Mouse (Mus musculus) hindbrain, embryonic 13.5 days (tissue): Measurements from ENCODE around the gene Hdlbp. TPM values are rescaled to one million over a fixed set of nuclear protein-coding genes. Genes with fewer than 3 reads are reported as not detected.
"Not testable (repeated sequence)": the region's sequence is repeated elsewhere in the genome, so short reads cannot be mapped to it uniquely, and the experiment has no call there.

ENCODE experiments used
- ATAC-seq: fragments of 200-750 bp; cut with Nextera tagmentation; 2 replicates; pipeline ENCODE4 v1.8.0; 2017; ENCODE audit warnings: moderate TSS enrichment; ENCODE audit not compliant: low FRiP score
- H3K27ac ChIP-seq: fragments of 300-500 bp; sonication (generic); 2 replicates; pipeline ENCODE4 v1.5.1; 2015; ENCODE audit warnings: inconsistent platforms, mild to moderate bottlenecking, moderate library complexity
- H3K27me3 ChIP-seq: fragments of 300-500 bp; sonication (generic); 2 replicates; pipeline ENCODE4 v1.6.1; 2015; ENCODE audit warnings: mild to moderate bottlenecking, inconsistent platforms
- H3K36me3 ChIP-seq: fragments of 300-500 bp; sonication (generic); 2 replicates; pipeline ENCODE4 v1.6.1; 2015; ENCODE audit warnings: mild to moderate bottlenecking, inconsistent platforms
- H3K4me1 ChIP-seq: fragments of 300-500 bp; sonication (generic); replicated peaks from 2 replicates; pipeline ENCODE4 v1.6.1; 2015; ENCODE audit warnings: inconsistent platforms
- H3K4me2 ChIP-seq: fragments of 300-500 bp; sonication (generic); 2 replicates; pipeline ENCODE4 v1.6.1; 2015; ENCODE audit warnings: inconsistent platforms, mild to moderate bottlenecking, moderate library complexity
- H3K4me3 ChIP-seq: fragments of 300-500 bp; sonication (generic); 2 replicates; pipeline ENCODE4 v1.5.1; 2015; ENCODE audit warnings: mild to moderate bottlenecking, inconsistent platforms
- H3K9ac ChIP-seq: fragments of 300-500 bp; sonication (generic); 2 replicates; pipeline ENCODE4 v1.6.1; 2015; ENCODE audit warnings: mild to moderate bottlenecking, inconsistent platforms
- H3K9me3 ChIP-seq: fragments of 300-500 bp; sonication (generic); 2 replicates; pipeline ENCODE4 v1.6.1; 2016; ENCODE audit warnings: inconsistent platforms
- WGBS: fragments of 180-500 bp; shearing (Covaris S2); methylation state at CpG from one replicate; pipeline ENCODE4 v1.1.7; 2015; 5-methylcytosine and 5-hydroxymethylcytosine counted together
- polyA plus RNA-seq: library from polyadenylated mRNA; unstranded; fragments of >200 nt; fragmentation: Nextera tagmentation; extraction: Ambion mirVana; gene quantifications from 2 replicates; pipeline ENCODE4 v1.2.1, GENCODE M21; 2015

The Hdlbp gene
- 95.2 and 102 TPM in 2 replicates for polyA plus RNA-seq

GRCm38 (mm10) chr1:93478586-93479475, at the start of gene Hdlbp:
Gene Hdlbp, minus strand, starts transcription at chr1:93478815.
- ATAC-seq = peak; percentile 95
- H3K27me3 ChIP-seq = no peaks in the 10 kb centered on the region
- under 1% methylated on average over 74 of the region's 74 CpGs for WGBS
- H3K4me3 ChIP-seq = peak within 1 kb of the TSS; percentile 87
- peaks cover 34% of the 10 kb centered on the region for H3K4me1 ChIP-seq
- peak within 1 kb of the TSS; percentile 89 for H3K9ac ChIP-seq
- peak within 1 kb of the TSS; percentile 97 for H3K27ac ChIP-seq
- no peaks in the 10 kb centered on the region for H3K36me3 ChIP-seq
- peak within 1 kb of the TSS; percentile 78 for H3K4me2 ChIP-seq
- no peaks in the 10 kb centered on the region for H3K9me3 ChIP-seq

- WGBS = 68% methylated on average over 1 of the region's 1 CpGs
- no peak for ATAC-seq
- Histone ChIP-seq H3K36me3 (no peaks in the 10 kb centered on the region), H3K4me1 (no peaks in the 10 kb centered on the region), H3K27ac (no peak overlapping the region), H3K9me3 (no peaks in the 10 kb centered on the region), H3K4me2 (no peak overlapping the region), H3K27me3 (no peaks in the 10 kb centered on the region), H3K4me3 (no peak overlapping the region), H3K9ac (no peak overlapping the region)
These were observed 43.7 kb upstream of the Hdlbp start for GRCm38 (mm10) chr1:93522325-93522724.

- ATAC-seq = no peak
- Histone ChIP-seq H3K27me3 (no peaks in the 10 kb centered on the region), H3K4me3 (no peak overlapping the region), H3K4me1 (no peaks in the 10 kb centered on the region), H3K27ac (no peak overlapping the region), H3K4me2 (no peak overlapping the region), H3K36me3 (no peaks in the 10 kb centered on the region), H3K9ac (no peak overlapping the region), H3K9me3 (no peaks in the 10 kb centered on the region)
- WGBS = 82% methylated on average over 2 of the region's 2 CpGs
These were observed 42.9 kb upstream of the Hdlbp start for GRCm38 (mm10) chr1:93521491-93521890.

- H3K27me3 ChIP-seq = no peaks in the 10 kb centered on the region
- 78% methylated on average over 14 of the region's 14 CpGs for WGBS
- peaks cover 22% of the 10 kb centered on the region for H3K4me1 ChIP-seq
- H3K9me3 ChIP-seq = no peaks in the 10 kb centered on the region
- H3K9ac ChIP-seq = no peak overlapping the region
- ATAC-seq = no peak
- H3K4me3 ChIP-seq = no peak overlapping the region
- H3K4me2 ChIP-seq = peak overlapping the region; percentile 84
- peaks cover 4% of the 10 kb centered on the region; the same call in 1 of the 2 replicates for H3K36me3 ChIP-seq
- H3K27ac ChIP-seq = no peak overlapping the region
These were observed 34.6 kb upstream of the Hdlbp start for GRCm38 (mm10) chr1:93513221-93513620.

GRCm38 (mm10) chr1:93512351-93512690, 33.7 kb upstream of the Hdlbp start:
- 2% methylated on average over 15 of the region's 15 CpGs for WGBS
- H3K36me3 ChIP-seq = peaks cover 8% of the 10 kb centered on the region; the same call in 1 of the 2 replicates
- peak overlapping the region; percentile 90 for H3K9ac ChIP-seq
- H3K4me2 ChIP-seq = peak overlapping the region; percentile 84
- H3K27me3 ChIP-seq = no peaks in the 10 kb centered on the region
- H3K9me3 ChIP-seq = no peaks in the 10 kb centered on the region
- peaks cover 22% of the 10 kb centered on the region for H3K4me1 ChIP-seq
- ATAC-seq = no peak; the same call in 1 of the 2 replicates
- H3K4me3 ChIP-seq = peak overlapping the region; percentile 73
- H3K27ac ChIP-seq = peak overlapping the region; percentile 79

GRCm38 (mm10) chr1:93511585-93512350, 33.2 kb upstream of the Hdlbp start, which contains the start of gene Farp2:
Gene Farp2, plus strand, starts transcription at chr1:93512079.
- H3K4me3 ChIP-seq = peak within 1 kb of the TSS; percentile 73
- ATAC-seq = peak; percentile 96
- peak within 1 kb of the TSS; percentile 79 for H3K27ac ChIP-seq
- H3K9me3 ChIP-seq = no peaks in the 10 kb centered on the region
- peak within 1 kb of the TSS; percentile 90 for H3K9ac ChIP-seq
- H3K4me1 ChIP-seq = peaks cover 22% of the 10 kb centered on the region
- peaks cover 9% of the 10 kb centered on the region; the same call in 1 of the 2 replicates for H3K36me3 ChIP-seq
- under 1% methylated on average over 66 of the region's 71 CpGs for WGBS
- peak within 1 kb of the TSS; percentile 84 for H3K4me2 ChIP-seq
- no peaks in the 10 kb centered on the region for H3K27me3 ChIP-seq

- H3K4me2 ChIP-seq, H3K4me3 ChIP-seq, H3K27me3 ChIP-seq, H3K27ac ChIP-seq, H3K9ac ChIP-seq, H3K9me3 ChIP-seq, ATAC-seq: not testable (repeated sequence)
- Histone ChIP-seq H3K4me1 (peaks cover 20% of the 10 kb centered on the region), H3K36me3 (peaks cover 32% of the 10 kb centered on the region)
- WGBS = 38% methylated on average over 1 of the region's 1 CpGs
These were observed 30.0 kb upstream of the Hdlbp start for GRCm38 (mm10) chr1:93508576-93508975.

- H3K9ac ChIP-seq = no peak overlapping the region
- H3K4me1 ChIP-seq = peaks cover 8% of the 10 kb centered on the region
- 53% methylated on average over 10 of the region's 10 CpGs for WGBS
- H3K4me2 ChIP-seq = no peak overlapping the region
- ATAC-seq = peak; percentile 63
- H3K9me3 ChIP-seq = no peaks in the 10 kb centered on the region
- no peak overlapping the region for H3K4me3 ChIP-seq
- H3K27ac ChIP-seq = no peak overlapping the region
- H3K27me3 ChIP-seq = no peaks in the 10 kb centered on the region
- peaks cover 40% of the 10 kb centered on the region for H3K36me3 ChIP-seq
These were observed 28.5 kb upstream of the Hdlbp start for GRCm38 (mm10) chr1:93506944-93507676.

- Histone ChIP-seq H3K27me3 (no peaks in the 10 kb centered on the region), H3K4me3 (no peak overlapping the region), H3K9ac (no peak overlapping the region), H3K4me1 (no peaks in the 10 kb centered on the region), H3K4me2 (no peak overlapping the region), H3K27ac (no peak overlapping the region), H3K9me3 (no peaks in the 10 kb centered on the region), H3K36me3 (peaks cover 50% of the 10 kb centered on the region)
- ATAC-seq = no peak
- 95% methylated on average over 3 of the region's 3 CpGs for WGBS
These were observed 16.7 kb upstream of the Hdlbp start for GRCm38 (mm10) chr1:93495312-93495711.

- H3K4me2 ChIP-seq, H3K36me3 ChIP-seq, H3K27ac ChIP-seq, ATAC-seq, H3K9ac ChIP-seq, H3K27me3 ChIP-seq, H3K4me3 ChIP-seq, H3K9me3 ChIP-seq: not testable (repeated sequence)
- peaks cover 10% of the 10 kb centered on the region for H3K4me1 ChIP-seq
- WGBS = 86% methylated on average over 2 of the region's 3 CpGs
These were observed 7.7 kb upstream of the Hdlbp start for GRCm38 (mm10) chr1:93486302-93486701.

GRCm38 (mm10) chr1:93479476-93480083, 965 bp upstream of the Hdlbp start:
- peaks cover 34% of the 10 kb centered on the region for H3K4me1 ChIP-seq
- no peak for ATAC-seq
- 9% methylated on average over 23 of the region's 23 CpGs for WGBS

More at GRCm38 (mm10) chr1:93479476-93480083, 965 bp upstream of the Hdlbp start:
- H3K4me3 ChIP-seq = peak overlapping the region; percentile 87
- H3K4me2 ChIP-seq = peak overlapping the region; percentile 78
- H3K27ac ChIP-seq = peak overlapping the region; percentile 97
- no peaks in the 10 kb centered on the region for H3K27me3 ChIP-seq
- peak overlapping the region; percentile 89 for H3K9ac ChIP-seq
- H3K9me3 ChIP-seq = no peaks in the 10 kb centered on the region
- no peaks in the 10 kb centered on the region for H3K36me3 ChIP-seq
